Mouse (Mus musculus) cortical plate, adult 2 months (tissue): ENCODE data around the gene Ifnar2. TPM values are rescaled to one million over a fixed set of nuclear protein-coding genes. Genes with fewer than 3 reads are reported as not detected.

Experiments
- H3K27ac ChIP-seq: fragments of 200-500 bp; 2 replicates; pipeline ENCODE4 v1.5.1; 2012; ENCODE audit warnings: low read length, control low read depth, inconsistent platforms; ENCODE audit not compliant: insufficient read depth
- H3K4me1 ChIP-seq: fragments of 200-500 bp; 2 replicates; pipeline ENCODE4 v1.6.1; 2011; ENCODE audit warnings: low read length; ENCODE audit not compliant: control insufficient read depth, insufficient read depth
- H3K4me3 ChIP-seq: fragments of 200-500 bp; 2 replicates; pipeline ENCODE4 v1.5.1; 2011; ENCODE audit warnings: mild to moderate bottlenecking, low read length, control low read depth; ENCODE audit not compliant: insufficient read depth
- CTCF ChIP-seq: fragments of 200-500 bp; IDR thresholded peaks from 2 replicates; pipeline ENCODE4 v1.5.1; 2011; ENCODE audit warnings: mild to moderate bottlenecking, control low read depth, low read length; ENCODE audit not compliant: insufficient read depth; ENCODE audit errors: extremely low read depth
- POLR2A ChIP-seq: fragments of 200-500 bp; IDR thresholded peaks from 2 replicates; pipeline ENCODE4 v1.6.1; 2011; ENCODE audit warnings: mild to moderate bottlenecking, low read length, control low read depth; ENCODE audit not compliant: insufficient read depth; ENCODE audit errors: extremely low read depth
- polyA plus RNA-seq: library from polyadenylated mRNA; depleted of rRNA; stranded (reverse); fragments of >200 nt; gene quantifications from 2 replicates; pipeline ENCODE4 v1.2.3, GENCODE M21; 2012

Ifnar2 gene
- polyA plus RNA-seq, 1 experiment = 33.7 TPM

DNA sequence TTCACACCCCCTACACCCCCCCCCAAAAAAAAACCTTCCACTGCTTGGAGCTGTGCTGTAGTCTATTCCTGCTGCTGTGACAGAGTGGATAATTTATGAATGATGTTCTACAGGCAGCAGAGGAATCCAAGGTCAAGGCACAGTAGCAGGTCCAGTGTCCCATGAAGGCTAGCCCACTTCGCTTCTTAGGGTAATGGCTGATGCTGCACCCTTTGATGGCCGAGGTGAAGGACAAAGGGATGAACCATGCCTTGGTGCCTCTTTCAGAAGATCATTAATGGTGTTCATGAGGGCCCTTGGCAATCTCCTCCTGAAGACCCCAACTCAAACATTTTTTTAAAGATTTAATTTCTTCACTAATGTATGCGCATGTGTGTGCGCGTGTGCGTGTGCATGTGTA is 43.8 kb downstream of the Ifnar2 start:
- Histone ChIP-seq H3K4me1 (no peaks in the 10 kb centered on the region), H3K27ac (no peak overlapping the region), H3K4me3 (no peak overlapping the region)
- TF ChIP-seq CTCF = no peak
- no peak for TF ChIP-seq POLR2A

DNA sequence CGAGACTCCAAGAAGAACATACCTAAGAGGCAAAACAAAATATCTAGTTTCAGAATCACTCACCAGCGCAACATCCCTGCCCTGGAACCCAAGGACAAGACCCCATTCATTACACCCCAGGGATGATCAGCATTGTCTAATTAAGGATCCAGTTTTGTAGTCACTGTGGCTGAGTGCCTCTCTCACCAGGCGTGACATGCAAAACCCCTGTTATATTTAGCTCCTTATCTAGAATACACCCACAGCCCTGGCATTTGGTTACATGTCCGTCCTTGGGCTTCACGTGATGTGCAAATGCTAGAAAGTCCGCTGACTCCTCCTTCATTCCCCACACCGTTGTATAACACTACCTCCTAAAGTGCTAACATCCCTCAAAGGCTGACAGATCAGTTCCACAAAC is 44.4 kb downstream of the Ifnar2 start:
- Histone ChIP-seq H3K4me1 (no peaks in the 10 kb centered on the region), H3K4me3 (no peak overlapping the region), H3K27ac (no peak overlapping the region)
- TF ChIP-seq CTCF (no peak), POLR2A (no peak)

DNA sequence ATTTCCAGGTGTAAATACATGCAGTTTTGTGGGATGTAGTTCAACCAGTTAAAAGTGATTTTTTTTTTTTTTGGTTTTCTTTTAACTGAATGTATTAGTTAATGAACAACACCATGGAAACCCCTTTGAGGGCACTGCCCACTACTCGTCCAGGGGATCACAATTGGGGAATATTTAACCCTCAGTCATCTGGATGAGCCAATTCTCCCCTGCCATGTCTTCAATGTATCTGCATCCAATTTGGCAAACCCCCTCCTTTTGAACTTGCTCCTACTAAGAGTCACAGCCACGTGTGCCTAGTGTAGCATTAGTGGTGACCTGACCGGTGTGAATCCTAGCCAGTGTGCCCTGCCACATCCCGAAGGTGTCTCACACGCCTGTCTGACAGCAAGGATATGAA is 45.9 kb downstream of the Ifnar2 start:
- H3K4me1 ChIP-seq = no peaks in the 10 kb centered on the region
- TF ChIP-seq CTCF = no peak
- TF ChIP-seq POLR2A = no peak
- H3K27ac ChIP-seq = no peak overlapping the region
- H3K4me3 ChIP-seq = no peak overlapping the region

DNA sequence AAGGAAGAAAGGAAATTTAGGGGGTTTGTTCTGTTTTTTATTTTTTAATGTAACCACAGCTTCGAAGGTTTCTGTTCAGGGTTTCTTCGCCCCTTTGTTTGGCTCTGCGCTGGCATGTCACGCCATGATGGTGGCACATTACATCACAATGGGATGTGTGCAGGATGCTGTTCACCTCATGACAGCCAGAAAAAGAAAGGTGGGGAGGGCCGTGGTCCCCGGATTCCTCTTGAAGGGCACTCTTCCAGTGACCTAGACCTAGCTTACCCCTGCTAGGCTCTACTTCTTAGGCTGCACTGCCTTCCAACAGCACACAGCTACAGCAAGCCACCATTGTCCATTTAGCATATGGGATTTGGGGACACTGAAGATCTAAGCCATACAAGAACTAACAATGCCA is 53.2 kb downstream of the Ifnar2 start:
- TF ChIP-seq CTCF (no peak), POLR2A (no peak)
- H3K4me3 ChIP-seq = no peak overlapping the region

DNA sequence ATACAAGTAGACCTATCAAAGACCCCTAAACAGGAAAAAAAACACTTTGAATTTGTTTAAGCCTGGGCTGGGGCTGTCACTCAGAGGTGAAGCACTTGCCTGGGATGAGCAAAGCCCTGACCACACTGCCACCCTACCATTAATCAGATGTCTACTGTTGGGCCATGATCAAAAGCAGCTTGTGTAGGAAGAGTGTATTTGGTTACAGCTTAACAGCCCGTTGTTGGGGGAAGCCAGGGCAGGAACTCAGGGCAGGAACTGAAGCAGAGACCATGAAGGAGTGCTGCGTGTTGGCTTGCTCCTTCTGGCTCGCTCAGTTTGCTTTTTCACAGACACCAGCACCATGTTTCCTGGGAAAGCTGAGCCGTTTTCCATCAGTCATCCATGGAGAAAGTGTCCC is 54.0 kb downstream of the Ifnar2 start:
- no peak overlapping the region for H3K4me3 ChIP-seq
- TF ChIP-seq CTCF (no peak), POLR2A (no peak)
- no peak overlapping the region for H3K27ac ChIP-seq
- no peaks in the 10 kb centered on the region for H3K4me1 ChIP-seq

More for the DNA sequence above, 53.2 kb downstream of the Ifnar2 start:
- Histone ChIP-seq H3K4me1 (no peaks in the 10 kb centered on the region), H3K27ac (no peak overlapping the region)

DNA sequence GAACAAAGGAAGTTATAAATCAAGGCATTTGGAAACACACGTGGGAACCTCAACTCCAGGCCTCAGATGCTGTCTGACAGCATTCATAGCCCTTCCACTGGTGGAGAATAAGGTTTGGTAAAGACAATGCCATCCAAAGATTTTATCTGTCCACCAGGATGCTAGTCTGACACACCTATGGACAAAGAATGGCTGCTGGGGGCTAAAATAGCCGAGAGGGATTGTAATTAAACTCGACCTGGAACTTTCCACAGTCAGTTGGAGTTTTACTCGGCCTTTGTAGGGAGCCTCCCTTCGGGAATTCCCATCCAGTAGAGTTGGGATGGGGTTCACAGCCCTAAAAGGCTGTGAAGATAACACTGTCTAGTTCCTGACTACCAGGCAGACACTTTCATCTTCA is 54.9 kb downstream of the Ifnar2 start:
- H3K4me1 ChIP-seq = no peaks in the 10 kb centered on the region
- H3K27ac ChIP-seq = no peak overlapping the region
- TF ChIP-seq CTCF (no peak), POLR2A (no peak)
- no peak overlapping the region for H3K4me3 ChIP-seq

DNA sequence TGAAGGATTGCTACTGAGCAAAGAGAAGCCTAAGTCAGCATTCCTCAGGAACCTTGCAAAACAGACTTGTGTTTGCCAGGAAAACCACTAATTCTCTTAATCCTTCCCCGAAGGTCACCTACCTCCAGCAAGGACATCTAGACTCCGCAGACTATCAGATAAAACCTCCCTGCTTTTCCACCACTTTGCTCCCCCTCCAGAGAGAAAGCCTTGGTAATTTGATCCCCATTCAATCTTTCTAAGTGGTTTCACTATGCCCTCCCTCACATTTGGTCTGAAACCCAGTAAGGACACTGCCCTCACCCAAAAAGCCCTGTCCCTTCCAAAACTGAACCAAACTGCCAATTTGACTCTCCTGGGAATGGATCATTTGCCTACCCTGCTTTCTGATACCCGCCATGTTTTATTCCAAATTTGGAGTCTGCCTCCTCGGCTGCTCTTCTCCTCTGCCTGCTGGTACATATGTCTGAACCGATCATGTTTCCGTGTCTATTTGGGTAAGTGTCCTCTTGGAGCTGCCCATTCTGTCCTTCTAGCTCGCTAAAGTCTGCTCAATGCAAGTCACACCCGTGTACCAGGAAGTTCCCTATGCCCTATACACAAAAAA is 55.8 kb downstream of the Ifnar2 start:
- Histone ChIP-seq H3K27ac (no peak overlapping the region), H3K4me3 (no peak overlapping the region), H3K4me1 (no peaks in the 10 kb centered on the region)
- TF ChIP-seq CTCF (no peak), POLR2A (no peak)

DNA sequence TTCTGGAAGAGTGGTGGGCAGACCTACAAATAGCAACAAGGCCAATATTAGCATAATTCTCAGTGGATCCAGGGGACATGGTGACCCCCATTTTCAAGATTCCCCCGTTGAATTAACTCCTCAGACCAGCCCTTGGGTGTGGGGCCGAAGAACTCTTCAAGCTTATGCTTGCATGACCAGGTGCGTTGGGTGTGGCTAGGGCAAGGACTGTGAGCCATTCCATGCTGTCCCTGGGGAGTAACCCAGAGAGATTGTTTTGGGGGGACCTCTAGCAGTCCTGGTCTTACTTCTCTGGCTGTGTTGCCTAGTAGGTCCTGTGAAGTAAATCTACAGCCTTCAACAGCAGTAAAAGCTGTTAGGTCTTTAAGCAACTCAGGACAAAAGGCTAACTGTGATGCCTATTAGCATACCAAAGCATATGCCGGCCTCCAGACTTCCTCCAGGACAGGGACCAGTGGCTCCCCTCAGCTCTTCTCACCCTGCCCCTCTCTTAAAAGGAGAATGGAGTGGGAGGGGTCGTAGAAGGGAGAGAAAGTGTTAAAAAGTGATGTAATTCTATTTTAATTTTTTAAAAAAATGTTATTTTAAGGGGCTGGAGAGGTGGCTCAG is 60.2 kb downstream of the Ifnar2 start:
- no peaks in the 10 kb centered on the region for H3K4me1 ChIP-seq

DNA sequence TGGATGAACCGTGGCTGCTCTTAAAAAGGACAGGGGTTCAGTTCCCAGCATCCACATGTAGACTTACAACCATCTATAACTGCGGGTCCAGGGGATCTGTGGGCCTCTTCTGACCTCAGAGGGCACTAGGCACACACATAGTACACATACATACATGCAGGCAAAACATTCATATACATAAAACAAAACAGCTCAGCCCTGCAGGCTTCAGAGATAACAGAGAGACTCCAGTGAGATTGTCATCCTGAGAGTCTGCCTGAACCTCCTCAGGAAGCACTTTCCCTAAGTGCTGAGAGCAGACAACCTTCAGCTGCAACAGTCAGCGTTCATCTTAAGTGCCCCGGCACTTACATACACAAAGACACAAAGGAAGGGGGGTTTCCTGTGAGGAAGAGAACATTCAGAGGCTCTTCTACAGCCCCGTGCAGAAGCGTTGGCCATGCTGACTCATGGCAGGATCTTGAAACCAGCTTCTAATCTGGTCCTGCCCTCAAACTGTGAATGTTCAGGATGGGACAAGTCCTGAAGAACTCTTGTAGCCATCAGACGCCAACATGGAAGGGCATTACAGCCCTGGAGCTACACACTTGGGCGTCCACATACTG is 60.8 kb downstream of the Ifnar2 start:
- TF ChIP-seq CTCF = no peak
- TF ChIP-seq POLR2A = no peak
- Histone ChIP-seq H3K4me1 (no peaks in the 10 kb centered on the region), H3K4me3 (no peak overlapping the region), H3K27ac (no peak overlapping the region)

More for the DNA sequence above, 60.2 kb downstream of the Ifnar2 start:
- H3K4me3 ChIP-seq = no peak overlapping the region
- no peak overlapping the region for H3K27ac ChIP-seq
- no peak for TF ChIP-seq CTCF
- TF ChIP-seq POLR2A = no peak

DNA sequence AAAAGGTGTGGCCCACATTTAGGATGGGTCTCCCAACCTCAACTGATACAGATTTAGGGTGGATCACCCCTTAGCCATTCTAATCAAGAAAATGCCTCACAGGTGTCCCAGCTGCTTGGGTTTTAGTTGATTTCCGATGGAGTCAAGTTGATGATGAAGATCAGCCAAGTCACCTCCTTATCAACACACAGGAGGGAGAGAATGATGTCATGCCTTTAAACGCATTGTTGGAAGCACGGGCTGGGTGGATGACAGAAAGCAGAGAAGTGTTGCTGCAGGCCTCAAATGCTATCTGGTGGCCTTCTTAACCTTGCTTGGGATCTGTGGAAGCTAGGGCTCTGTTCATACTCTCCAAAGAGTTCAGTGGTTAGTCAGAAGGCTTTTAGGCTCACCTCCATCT is 61.5 kb downstream of the Ifnar2 start:
- Histone ChIP-seq H3K4me1 (no peaks in the 10 kb centered on the region), H3K27ac (no peak overlapping the region), H3K4me3 (no peak overlapping the region)
- TF ChIP-seq CTCF = no peak
- no peak for TF ChIP-seq POLR2A
